Mouse (Mus musculus): Measurements from ENCODE around the gene Tvp23b. TPM values are rescaled to one million over a fixed set of nuclear protein-coding genes. Genes with fewer than 3 reads are reported as not detected.

Gene Tvp23b
- polyA plus RNA-seq, 1 experiment from 2014 or later: 50.6 TPM

Other genes starting within 250 kb of the Tvp23b start
- gene Lrrc75a, start 230.9 kb upstream of the Tvp23b start, polyA plus RNA-seq (2016; fragmentation: Nextera tagmentation; extraction: Ambion mirVana): 18.6 and 19.6 TPM in 2 replicates
- 51.0 and 58.3 TPM in 2 replicates for gene Mmgt2, start 230.8 kb upstream of the Tvp23b start, polyA plus RNA-seq (2016; fragmentation: Nextera tagmentation; extraction: Ambion mirVana)
- 6.3 and 6.4 TPM in 2 replicates for gene Zfp287, start 147.6 kb upstream of the Tvp23b start, polyA plus RNA-seq (2016; fragmentation: Nextera tagmentation; extraction: Ambion mirVana)
- not detected in 2 replicates for gene Gm10428, start 126.4 kb upstream of the Tvp23b start, polyA plus RNA-seq (2016; fragmentation: Nextera tagmentation; extraction: Ambion mirVana)
- gene Zfp286, start 90.0 kb upstream of the Tvp23b start, polyA plus RNA-seq (2016; fragmentation: Nextera tagmentation; extraction: Ambion mirVana): 10.6 and 11.0 TPM in 2 replicates
- gene Trim16, start 59.2 kb upstream of the Tvp23b start, polyA plus RNA-seq (2016; fragmentation: Nextera tagmentation; extraction: Ambion mirVana): 5.4 and 6.0 TPM in 2 replicates
- 0.17 and 0.23 TPM in 2 replicates for gene Fbxw10, start 32.4 kb upstream of the Tvp23b start, polyA plus RNA-seq (2016; fragmentation: Nextera tagmentation; extraction: Ambion mirVana)
- 0.28 TPM in 1 of 2 replicates, not detected in the other for gene Cdrt4, start 71.7 kb downstream of the Tvp23b start, polyA plus RNA-seq (2016; fragmentation: Nextera tagmentation; extraction: Ambion mirVana)
- gene Tekt3, start 182.2 kb downstream of the Tvp23b start, polyA plus RNA-seq (2016; fragmentation: Nextera tagmentation; extraction: Ambion mirVana): not detected in 2 replicates
- gene Pmp22, start 249.5 kb downstream of the Tvp23b start, polyA plus RNA-seq (2016; fragmentation: Nextera tagmentation; extraction: Ambion mirVana): 67.8 and 72.8 TPM in 2 replicates

All from heart, embryonic 12.5 days (tissue).